In the genomic region with DNA sequence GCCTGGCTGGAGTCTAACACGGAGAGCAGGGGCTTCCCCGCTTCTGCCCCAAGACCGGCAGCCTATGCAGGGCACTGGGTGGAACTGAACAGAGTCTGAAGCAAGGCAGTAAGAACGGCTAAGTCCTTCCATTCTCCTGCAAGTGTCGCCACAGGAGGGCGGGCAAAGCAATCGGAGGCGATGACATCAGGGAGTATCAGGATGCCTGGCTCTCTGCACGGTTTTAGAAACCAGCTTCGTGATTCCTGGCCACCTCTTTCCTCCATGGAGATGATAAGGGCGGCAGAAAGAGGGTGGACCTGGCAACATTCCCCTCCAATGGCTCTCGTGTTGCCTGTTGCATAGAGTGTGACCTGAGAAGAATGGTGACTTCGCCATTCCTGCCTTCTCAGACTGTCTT, we compare ENCODE assay signal across 8 mouse cellular contexts. TPM values are rescaled to one million over a fixed set of nuclear protein-coding genes. Genes with fewer than 3 reads are reported as not detected.
DNase-seq lines count a peak whose midpoint lies in the region; ATAC-seq and TF ChIP-seq lines count a peak whose summit lies in the region.

No protein-coding gene starts in this region.

- H3K9me3 ChIP-seq in lung, embryonic 14.5 days (ENCODE audit: low read depth, low read length): no peaks in the 10 kb centered on the region
- H3K9me3 ChIP-seq in forebrain, embryonic 15.5 days: no peaks in the 10 kb centered on the region
- no peaks in the 10 kb centered on the region for H3K9me3 ChIP-seq in limb, embryonic 15.5 days
- 0 out of 2 replicates have a peak, but pooled peaks cover 3% of the 10 kb centered on the region for H3K9me3 ChIP-seq in stomach, embryonic 15.5 days

- H3K27me3 ChIP-seq in lung, embryonic 14.5 days (ENCODE audit: insufficient read depth, low read length): no peaks in the 10 kb centered on the region
- H3K27me3 ChIP-seq in forebrain, embryonic 15.5 days: no peaks in the 10 kb centered on the region
- peaks cover 12% of the 10 kb centered on the region; the same call in 1 of the 2 replicates for H3K27me3 ChIP-seq in limb, embryonic 15.5 days
- H3K27me3 ChIP-seq in stomach, embryonic 15.5 days (replicated peaks): 0 out of 2 replicates have a peak, but pooled peaks cover 3% of the 10 kb centered on the region

- ATAC-seq in lung, embryonic 14.5 days (ENCODE audit: insufficient read depth): peak; percentile 48; the same call in 1 of the 2 replicates
- ATAC-seq in forebrain, embryonic 15.5 days (replicated peaks): no peak
- ATAC-seq in limb, embryonic 15.5 days (ENCODE audit: insufficient number of reproducible peaks, low FRiP score, low TSS enrichment, low read depth): no peak
- no peak for ATAC-seq in stomach, embryonic 15.5 days (ENCODE audit: insufficient read depth, low FRiP score, low read depth)

- TF ChIP-seq CTCF in lung, embryonic 14.5 days (IDR thresholded peaks at IDR 0.05; ENCODE audit: low read depth): peak; percentile 28; the same call in 1 of the 2 replicates

- peaks cover 15% of the 10 kb centered on the region for H3K36me3 ChIP-seq in lung, embryonic 14.5 days (ENCODE audit: insufficient read depth)
- peaks cover 15% of the 10 kb centered on the region for H3K36me3 ChIP-seq in forebrain, embryonic 15.5 days
- peaks cover 19% of the 10 kb centered on the region for H3K36me3 ChIP-seq in limb, embryonic 15.5 days
- peaks cover 18% of the 10 kb centered on the region for H3K36me3 ChIP-seq in stomach, embryonic 15.5 days

- no peaks in the 10 kb centered on the region for H3K4me1 ChIP-seq in lung, embryonic 14.5 days (ENCODE audit: insufficient read depth)
- peaks cover 9% of the 10 kb centered on the region for H3K4me1 ChIP-seq in forebrain, embryonic 15.5 days
- H3K4me1 ChIP-seq in limb, embryonic 15.5 days: peaks cover 9% of the 10 kb centered on the region; the same call in 1 of the 2 replicates
- H3K4me1 ChIP-seq in stomach, embryonic 15.5 days: peaks cover 9% of the 10 kb centered on the region; the same call in 1 of the 2 replicates

- peak overlapping the region; percentile 48 for H3K4me2 ChIP-seq in lung, embryonic 14.5 days
- H3K4me2 ChIP-seq in forebrain, embryonic 15.5 days (replicated peaks): peak overlapping the region; percentile 31
- peak overlapping the region; percentile 30 for H3K4me2 ChIP-seq in limb, embryonic 15.5 days
- peak overlapping the region; percentile 46 for H3K4me2 ChIP-seq in stomach, embryonic 15.5 days

- peak; percentile 47 for DNase-seq in lung, embryonic 14.5 days
- no peak for DNase-seq in lung, postnatal 36 days
- DNase-seq in ovary, postnatal 36 days (ENCODE audit: low spot score): no peak
- DNase-seq in c-Kit-positive CD71-positive TER-119-positive erythroid progenitor cells, embryonic 14.5 days (ENCODE audit: low spot score): no peak
- no peak for DNase-seq in layer of hippocampus, postnatal 10 days (ENCODE audit: low spot score in 2 of 2)

- 7% methylated on average over 13 of the region's 13 CpGs for WGBS in lung, embryonic 14.5 days
- WGBS in forebrain, embryonic 15.5 days: 7% methylated on average over 13 of the region's 13 CpGs
- WGBS in limb, embryonic 15.5 days: 10% methylated on average over 13 of the region's 13 CpGs
- WGBS in stomach, embryonic 15.5 days: 6% methylated on average over 13 of the region's 13 CpGs

- H3K9ac ChIP-seq in lung, embryonic 14.5 days: peak overlapping the region; percentile 20; the same call in 1 of the 2 replicates
- no peak overlapping the region for H3K9ac ChIP-seq in forebrain, embryonic 15.5 days (replicated peaks)
- no peak overlapping the region for H3K9ac ChIP-seq in limb, embryonic 15.5 days
- H3K9ac ChIP-seq in stomach, embryonic 15.5 days: no peak overlapping the region

- H3K4me3 ChIP-seq in lung, embryonic 14.5 days (ENCODE audit: low read depth, low read length): no peak overlapping the region
- H3K4me3 ChIP-seq in forebrain, embryonic 15.5 days: peak overlapping the region; percentile 16; the same call in 1 of the 2 replicates
- peak overlapping the region; percentile 10; the same call in 1 of the 2 replicates for H3K4me3 ChIP-seq in limb, embryonic 15.5 days
- no peak overlapping the region; the same call in 1 of the 2 replicates for H3K4me3 ChIP-seq in stomach, embryonic 15.5 days (replicated peaks)

- no peak overlapping the region for H3K27ac ChIP-seq in lung, embryonic 14.5 days (ENCODE audit: low read depth)
- no peak overlapping the region for H3K27ac ChIP-seq in forebrain, embryonic 15.5 days (replicated peaks)
- H3K27ac ChIP-seq in limb, embryonic 15.5 days: no peak overlapping the region
- H3K27ac ChIP-seq in stomach, embryonic 15.5 days: no peak overlapping the region

RNA-seq across cellular contexts. Expression of a gene that starts 28.2 kb away (rescaled TPM):
- polyA plus RNA-seq in lung, embryonic 14.5 days (2014; fragmentation: Nextera tagmentation; extraction: Ambion mirVana): 45.6 and 49.6 TPM in 2 replicates
- polyA plus RNA-seq in forebrain, embryonic 15.5 days (2015; fragmentation: Nextera tagmentation; extraction: Ambion mirVana): 94.0 and 99.1 TPM in 2 replicates
- polyA plus RNA-seq in limb, embryonic 15.5 days (2015; fragmentation: Nextera tagmentation; extraction: Ambion mirVana): 58.3 and 68.8 TPM in 2 replicates
- polyA plus RNA-seq in stomach, embryonic 15.5 days (2015; fragmentation: Nextera tagmentation; extraction: Ambion mirVana): 74.5 and 79.0 TPM in 2 replicates
- 100 to 1,000 TPM in 1 of 2 experiments, 10 to 100 TPM in 1; 96.6 to 101 TPM for total RNA-seq in layer of hippocampus, postnatal 10 days (2021)

RNA-seq across cellular contexts. Expression of a gene that starts 32.2 kb away (rescaled TPM):
- 18.8 and 19.0 TPM in 2 replicates for polyA plus RNA-seq in lung, embryonic 14.5 days (2014; fragmentation: Nextera tagmentation; extraction: Ambion mirVana)
- polyA plus RNA-seq in forebrain, embryonic 15.5 days (2015; fragmentation: Nextera tagmentation; extraction: Ambion mirVana): 45.3 and 51.7 TPM in 2 replicates
- 18.4 and 20.5 TPM in 2 replicates for polyA plus RNA-seq in limb, embryonic 15.5 days (2015; fragmentation: Nextera tagmentation; extraction: Ambion mirVana)
- 32.1 and 36.9 TPM in 2 replicates for polyA plus RNA-seq in stomach, embryonic 15.5 days (2015; fragmentation: Nextera tagmentation; extraction: Ambion mirVana)
- total RNA-seq in layer of hippocampus, postnatal 10 days (2021): 10 to 100 TPM; 66.3 to 68.3 TPM

Comparison
In these comparisons a context has a peak if more than half of its experiments do, and no peak if none do; other contexts are left out.
1. H3K4me3 ChIP-seq: peak in forebrain, embryonic 15.5 days (single experiment) and limb, embryonic 15.5 days (single experiment); none in lung, embryonic 14.5 days (single experiment) and stomach, embryonic 15.5 days (single experiment).
2. Peak in every context shown above with its lines, with median percentiles within 50 percentile points of each other: H3K4me2 ChIP-seq.